Mouse (Mus musculus) midbrain, embryonic 12.5 days (tissue): ENCODE measurements around the gene Osbp2. TPM values are rescaled to one million over a fixed set of nuclear protein-coding genes. Genes with fewer than 3 reads are reported as not detected.

Source experiments
- ATAC-seq: fragments of 200-750 bp; cut with Nextera tagmentation; 2 replicates; pipeline ENCODE4 v1.8.0; 2017; ENCODE audit warnings: low read depth, moderate TSS enrichment, moderate library complexity; ENCODE audit not compliant: low FRiP score
- H3K27ac ChIP-seq: fragments of 300-500 bp; sonication (generic); replicated peaks from 2 replicates; pipeline ENCODE4 v1.5.1; 2016; ENCODE audit warnings: mild to moderate bottlenecking
- H3K27me3 ChIP-seq: fragments of 300-500 bp; sonication (generic); 2 replicates; pipeline ENCODE4 v1.6.1; 2016; ENCODE audit warnings: mild to moderate bottlenecking
- H3K36me3 ChIP-seq: fragments of 300-500 bp; sonication (generic); 2 replicates; pipeline ENCODE4 v1.6.1; 2016
- H3K4me1 ChIP-seq: fragments of 300-500 bp; sonication (generic); 2 replicates; pipeline ENCODE4 v1.6.1; 2016
- H3K4me2 ChIP-seq: fragments of 300-500 bp; sonication (generic); replicated peaks from 2 replicates; pipeline ENCODE4 v1.6.1; 2016; ENCODE audit warnings: mild to moderate bottlenecking, moderate library complexity
- H3K4me3 ChIP-seq: fragments of 300-500 bp; sonication (generic); 2 replicates; pipeline ENCODE4 v1.5.1; 2016; ENCODE audit warnings: mild to moderate bottlenecking
- H3K9ac ChIP-seq: fragments of 300-500 bp; sonication (generic); replicated peaks from 2 replicates; pipeline ENCODE4 v1.6.1; 2016; ENCODE audit warnings: mild to moderate bottlenecking, moderate library complexity
- H3K9me3 ChIP-seq: fragments of 300-500 bp; sonication (generic); 2 replicates; pipeline ENCODE4 v1.6.1; 2016; ENCODE audit warnings: mild to moderate bottlenecking
- WGBS: fragments of 180-500 bp; shearing (Covaris S2); methylation state at CpG from one replicate; pipeline ENCODE4 v1.1.7; 2016; 5-methylcytosine and 5-hydroxymethylcytosine counted together
- polyA plus RNA-seq: library from polyadenylated mRNA; unstranded; fragments of >200 nt; fragmentation: Nextera tagmentation; extraction: Ambion mirVana; gene quantifications from 2 replicates; pipeline ENCODE4 v1.2.1, GENCODE M21; 2016

Osbp2 gene
- polyA plus RNA-seq, 1 experiment from 2014 or later = 5.3 TPM

GRCm38 (mm10) chr11:3683696-3684095 lies 180.0 kb downstream of the Osbp2 start:
- H3K4me2 ChIP-seq = no peak overlapping the region
- no peaks in the 10 kb centered on the region for H3K27me3 ChIP-seq
- peaks cover 90% of the 10 kb centered on the region for H3K36me3 ChIP-seq
- no peak overlapping the region for H3K9ac ChIP-seq
- 92% methylated on average over 11 of the region's 11 CpGs for WGBS
- H3K27ac ChIP-seq = no peak overlapping the region
- no peak for ATAC-seq
- H3K9me3 ChIP-seq = no peaks in the 10 kb centered on the region
- no peaks in the 10 kb centered on the region for H3K4me1 ChIP-seq
- no peak overlapping the region for H3K4me3 ChIP-seq

DNA sequence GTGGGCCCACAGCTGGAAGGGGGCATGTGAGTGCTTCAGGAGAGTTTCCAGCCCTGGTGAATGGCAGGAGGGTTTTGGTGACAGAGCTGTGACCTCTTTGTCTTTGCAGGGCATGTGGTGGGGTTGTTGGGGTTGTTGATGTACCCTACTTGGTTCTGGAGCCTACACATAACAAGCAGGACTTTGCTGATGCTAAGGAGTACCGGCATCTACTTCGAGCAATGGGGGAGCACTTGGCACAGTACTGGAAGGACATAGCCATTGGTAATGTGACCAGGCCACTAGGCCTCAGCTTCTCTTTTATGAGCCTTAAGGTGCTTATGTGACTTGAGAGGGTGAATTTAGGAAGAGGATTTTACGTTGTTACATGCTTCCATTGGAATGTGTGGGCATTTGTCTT lies 183.9 kb downstream of the Osbp2 start:
- no peak overlapping the region for H3K27ac ChIP-seq
- 98% methylated on average over 3 of the region's 3 CpGs for WGBS

DNA sequence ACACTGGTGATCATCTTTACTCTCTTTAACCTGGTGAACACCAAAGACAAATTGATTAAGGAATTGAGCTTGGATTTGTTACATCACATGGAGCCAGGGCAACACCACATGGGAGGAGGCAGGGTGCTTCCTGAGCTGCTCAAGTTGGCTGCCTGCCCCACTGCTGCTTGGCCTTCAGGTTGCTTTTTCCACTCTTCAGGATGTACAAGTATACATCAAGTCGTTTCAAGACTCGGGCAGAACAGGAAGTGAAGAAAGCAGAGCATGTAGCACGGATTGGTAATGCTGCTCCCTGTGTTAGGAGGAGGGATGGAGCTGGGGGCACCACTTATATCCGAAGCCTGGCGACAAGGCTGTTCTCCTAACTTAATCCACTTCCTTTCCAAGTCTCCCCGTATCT lies 186.5 kb downstream of the Osbp2 start:
- ATAC-seq = no peak
- Histone ChIP-seq H3K27ac (no peak overlapping the region), H3K4me2 (no peak overlapping the region), H3K9ac (no peak overlapping the region), H3K27me3 (no peaks in the 10 kb centered on the region), H3K4me1 (no peaks in the 10 kb centered on the region), H3K9me3 (no peaks in the 10 kb centered on the region), H3K36me3 (peaks cover 93% of the 10 kb centered on the region), H3K4me3 (no peak overlapping the region)
- 85% methylated on average over 6 of the region's 6 CpGs for WGBS

More for the DNA sequence above, 183.9 kb downstream of the Osbp2 start:
- Histone ChIP-seq H3K4me1 (no peaks in the 10 kb centered on the region), H3K9ac (no peak overlapping the region), H3K27me3 (no peaks in the 10 kb centered on the region), H3K9me3 (no peaks in the 10 kb centered on the region), H3K4me3 (no peak overlapping the region), H3K4me2 (no peak overlapping the region), H3K36me3 (peaks cover 90% of the 10 kb centered on the region)
- no peak for ATAC-seq

DNA sequence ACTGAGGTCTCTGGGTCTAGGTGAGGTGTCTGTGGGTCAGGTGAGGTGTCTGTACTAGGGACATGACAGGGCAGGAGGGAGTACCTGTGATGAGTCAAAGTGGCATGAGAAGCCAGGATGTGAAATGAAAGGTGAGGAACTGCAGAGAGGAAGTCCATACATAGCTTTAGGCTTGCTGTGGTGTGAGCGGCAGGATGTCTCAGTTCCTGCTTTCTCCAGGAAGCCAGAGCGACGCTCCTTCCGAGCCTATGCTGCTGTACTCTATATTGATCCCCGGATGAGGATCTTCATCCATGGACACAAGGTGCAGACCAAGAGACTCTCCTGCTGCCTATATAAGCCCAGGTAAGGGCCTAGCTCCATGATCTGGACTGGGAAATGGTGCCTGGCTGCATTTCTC lies 187.3 kb downstream of the Osbp2 start:
- ATAC-seq = no peak
- no peak overlapping the region for H3K4me2 ChIP-seq
- H3K36me3 ChIP-seq = peaks cover 97% of the 10 kb centered on the region
- no peak overlapping the region for H3K9ac ChIP-seq
- no peaks in the 10 kb centered on the region for H3K9me3 ChIP-seq
- H3K4me1 ChIP-seq = no peaks in the 10 kb centered on the region
- H3K4me3 ChIP-seq = no peak overlapping the region
- H3K27me3 ChIP-seq = no peaks in the 10 kb centered on the region
- H3K27ac ChIP-seq = no peak overlapping the region
- 100% methylated on average over 5 of the region's 5 CpGs for WGBS

- WGBS = 84% methylated on average over 4 of the region's 4 CpGs
- Histone ChIP-seq H3K36me3 (peaks cover 96% of the 10 kb centered on the region), H3K9ac (no peak overlapping the region), H3K4me2 (no peak overlapping the region), H3K27me3 (no peaks in the 10 kb centered on the region), H3K27ac (no peak overlapping the region), H3K4me1 (no peaks in the 10 kb centered on the region), H3K9me3 (no peaks in the 10 kb centered on the region), H3K4me3 (no peak overlapping the region)
- no peak for ATAC-seq
Observed at GRCm38 (mm10) chr11:3674545-3674944, 189.2 kb downstream of the Osbp2 start.

- Histone ChIP-seq H3K9me3 (no peaks in the 10 kb centered on the region), H3K4me2 (no peak overlapping the region), H3K9ac (no peak overlapping the region), H3K27me3 (no peaks in the 10 kb centered on the region), H3K4me1 (no peaks in the 10 kb centered on the region), H3K36me3 (peaks cover 88% of the 10 kb centered on the region), H3K4me3 (no peak overlapping the region), H3K27ac (no peak overlapping the region)
- no peak for ATAC-seq
- WGBS = 98% methylated on average over 1 of the region's 1 CpGs
Observed at GRCm38 (mm10) chr11:3671000-3671628, 192.6 kb downstream of the Osbp2 start.

GRCm38 (mm10) chr11:3669849-3670248 lies 193.9 kb downstream of the Osbp2 start:
- H3K36me3 ChIP-seq = peaks cover 81% of the 10 kb centered on the region
- no peak overlapping the region for H3K27ac ChIP-seq
- no peak for ATAC-seq

DNA sequence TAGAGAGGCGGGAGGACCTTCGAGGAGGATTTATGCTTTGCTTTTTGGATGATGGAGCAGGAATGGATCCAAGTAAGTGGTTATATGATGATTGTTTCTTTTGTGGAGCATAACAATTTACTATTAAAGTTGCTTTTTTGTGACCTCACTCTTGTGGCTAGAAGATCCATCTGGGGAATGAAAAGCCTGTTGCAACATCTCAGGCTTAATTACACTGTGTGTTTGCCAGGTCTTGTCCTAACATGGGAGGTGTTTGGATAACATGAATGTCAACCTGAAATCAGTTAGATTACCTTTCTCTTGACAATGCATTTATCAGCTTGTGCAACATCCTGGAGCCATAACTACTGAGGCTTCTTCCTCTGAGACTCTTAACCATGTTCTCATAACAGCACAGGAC lies 194.9 kb downstream of the Osbp2 start:
- H3K36me3 ChIP-seq = peaks cover 81% of the 10 kb centered on the region
- no peak overlapping the region for H3K4me2 ChIP-seq
- no peaks in the 10 kb centered on the region for H3K4me1 ChIP-seq
- WGBS = 93% methylated on average over 2 of the region's 2 CpGs
- no peaks in the 10 kb centered on the region for H3K9me3 ChIP-seq
- no peak overlapping the region for H3K9ac ChIP-seq
- no peaks in the 10 kb centered on the region for H3K27me3 ChIP-seq
- H3K4me3 ChIP-seq = no peak overlapping the region
- no peak overlapping the region for H3K27ac ChIP-seq
- ATAC-seq = no peak

More at GRCm38 (mm10) chr11:3669849-3670248, 193.9 kb downstream of the Osbp2 start:
- Histone ChIP-seq H3K9me3 (no peaks in the 10 kb centered on the region), H3K4me3 (no peak overlapping the region), H3K4me1 (no peaks in the 10 kb centered on the region), H3K4me2 (no peak overlapping the region), H3K9ac (no peak overlapping the region), H3K27me3 (no peaks in the 10 kb centered on the region)

GRCm38 (mm10) chr11:3667506-3667905 lies 196.2 kb downstream of the Osbp2 start:
- peaks cover 78% of the 10 kb centered on the region for H3K36me3 ChIP-seq
- no peaks in the 10 kb centered on the region for H3K27me3 ChIP-seq
- 90% methylated on average over 3 of the region's 3 CpGs for WGBS
- no peak overlapping the region for H3K27ac ChIP-seq
- H3K9me3 ChIP-seq = no peaks in the 10 kb centered on the region
- H3K4me3 ChIP-seq = no peak overlapping the region
- H3K4me2 ChIP-seq = no peak overlapping the region
- no peak overlapping the region for H3K9ac ChIP-seq
- no peaks in the 10 kb centered on the region for H3K4me1 ChIP-seq
- ATAC-seq = no peak

DNA sequence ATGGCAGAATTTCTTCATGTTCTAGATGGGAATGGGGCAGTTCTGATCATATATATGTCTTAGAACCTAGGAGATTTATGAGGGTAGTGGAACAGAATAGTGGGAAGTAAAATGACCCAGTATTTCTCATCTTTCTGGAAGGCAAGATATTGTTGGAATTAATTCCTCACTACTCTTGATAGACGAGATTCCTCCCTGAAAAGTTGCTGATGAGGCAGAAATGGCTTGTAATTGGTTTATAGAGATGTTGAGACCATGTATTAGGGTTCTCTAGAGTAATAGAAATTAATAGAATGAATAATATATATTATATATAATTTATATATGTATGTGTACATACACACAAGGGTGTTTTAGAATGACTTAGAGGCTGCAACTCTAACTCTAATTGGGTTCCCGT lies 201.7 kb downstream of the Osbp2 start:
- peaks cover 43% of the 10 kb centered on the region for H3K36me3 ChIP-seq
- no peak overlapping the region for H3K9ac ChIP-seq
- no peaks in the 10 kb centered on the region for H3K4me1 ChIP-seq
- H3K9me3 ChIP-seq = no peaks in the 10 kb centered on the region
- no peak overlapping the region for H3K4me2 ChIP-seq
- WGBS = 90% methylated on average over 2 of the region's 2 CpGs
- no peaks in the 10 kb centered on the region for H3K27me3 ChIP-seq
- ATAC-seq = no peak
- H3K27ac ChIP-seq = no peak overlapping the region
- no peak overlapping the region for H3K4me3 ChIP-seq

Other genes with a start within 250 kb of the Osbp2 start
- 56.5 and 58.0 TPM in 2 replicates for gene Morc2a, start 214.7 kb downstream of the Osbp2 start, polyA plus RNA-seq
- gene 4921536K21Rik, start 31.2 kb upstream of the Osbp2 start, polyA plus RNA-seq = 0.74 and 1.1 TPM in 2 replicates
- 29.4 and 29.9 TPM in 2 replicates for gene Dusp18, start 31.3 kb upstream of the Osbp2 start, polyA plus RNA-seq
- 6.7 and 7.8 TPM in 2 replicates for gene Slc35e4, start 50.8 kb upstream of the Osbp2 start, polyA plus RNA-seq
- 23.2 and 27.0 TPM in 2 replicates for gene Tcn2, start 68.3 kb upstream of the Osbp2 start, polyA plus RNA-seq
- 71.2 and 75.3 TPM in 2 replicates for gene Pes1, start 100.1 kb upstream of the Osbp2 start, polyA plus RNA-seq
- 0.20 and 0.26 TPM in 2 replicates for gene 4930556J24Rik, start 112.9 kb upstream of the Osbp2 start, polyA plus RNA-seq
- 0.65 and 0.80 TPM in 2 replicates for gene Gal3st1, start 119.7 kb upstream of the Osbp2 start, polyA plus RNA-seq
- gene Sec14l4, start 167.6 kb upstream of the Osbp2 start, polyA plus RNA-seq = not detected in 2 replicates
- not detected in 2 replicates for gene Sec14l3, start 200.9 kb upstream of the Osbp2 start, polyA plus RNA-seq
- 5.3 and 5.9 TPM in 2 replicates for gene Mtfp1, start 231.5 kb upstream of the Osbp2 start, polyA plus RNA-seq